Mouse (Mus musculus): Measurements from ENCODE around the gene Btaf1. TPM values are rescaled to one million over a fixed set of nuclear protein-coding genes. Genes with fewer than 3 reads are reported as not detected.
"Not testable (repeated sequence)": the region's sequence is repeated elsewhere in the genome, so short reads cannot be mapped to it uniquely, and the experiment has no call there.

Btaf1 gene
- total RNA-seq, 2 experiments from 2014 or later = 20.0 to 20.5 TPM

GRCm38 (mm10) chr19:36922015-36922414 lies 3.9 kb upstream of the Btaf1 start:
- DNase-seq (ENCODE audit: low spot score in 2 of 2) = no peak

- DNase-seq (ENCODE audit: low spot score in 2 of 2) = no peak
Observed at GRCm38 (mm10) chr19:36922936-36923335, 2.9 kb upstream of the Btaf1 start.

GRCm38 (mm10) chr19:36926553-36927236 lies 816 bp downstream of the Btaf1 start:
- no peak for DNase-seq (ENCODE audit: low spot score in 2 of 2)

- no peak for DNase-seq (ENCODE audit: low spot score in 2 of 2)
Observed at GRCm38 (mm10) chr19:36927800-36928361, 2.0 kb downstream of the Btaf1 start.

GRCm38 (mm10) chr19:36929816-36930215 lies 3.9 kb downstream of the Btaf1 start:
- DNase-seq (ENCODE audit: low spot score in 2 of 2) = no peak

- no peak for DNase-seq (ENCODE audit: low spot score in 2 of 2)
Observed at GRCm38 (mm10) chr19:36932097-36932496, 6.2 kb downstream of the Btaf1 start.

- DNase-seq (ENCODE audit: low spot score in 2 of 2) = no peak
Observed at GRCm38 (mm10) chr19:36932613-36933012, 6.7 kb downstream of the Btaf1 start.

GRCm38 (mm10) chr19:36936285-36936684 lies 10.4 kb downstream of the Btaf1 start:
- DNase-seq (ENCODE audit: low spot score in 2 of 2) = no peak

GRCm38 (mm10) chr19:36938008-36938407 lies 12.1 kb downstream of the Btaf1 start:
- DNase-seq (ENCODE audit: low spot score in 2 of 2) = no peak

GRCm38 (mm10) chr19:36940064-36940463 lies 14.2 kb downstream of the Btaf1 start:
- DNase-seq (ENCODE audit: low spot score in 2 of 2) = no peak

- DNase-seq (ENCODE audit: low spot score in 2 of 2) = no peak
Observed at GRCm38 (mm10) chr19:36953637-36954206, 27.8 kb downstream of the Btaf1 start.

- no peak for DNase-seq (ENCODE audit: low spot score in 2 of 2)
Observed at GRCm38 (mm10) chr19:36958331-36958730, 32.5 kb downstream of the Btaf1 start.

GRCm38 (mm10) chr19:36961320-36961719 lies 35.4 kb downstream of the Btaf1 start:
- no peak for DNase-seq (ENCODE audit: low spot score in 2 of 2)

GRCm38 (mm10) chr19:36962544-36963260 lies 36.8 kb downstream of the Btaf1 start:
- not testable (repeated sequence) for DNase-seq (ENCODE audit: low spot score in 2 of 2)

GRCm38 (mm10) chr19:37004557-37004956 lies 78.7 kb downstream of the Btaf1 start:
- DNase-seq (ENCODE audit: low spot score in 2 of 2) = no peak

- DNase-seq (ENCODE audit: low spot score in 2 of 2) = no peak
Observed at GRCm38 (mm10) chr19:37009878-37010281, 84.0 kb downstream of the Btaf1 start.

GRCm38 (mm10) chr19:37013461-37013860 lies 87.6 kb downstream of the Btaf1 start:
- no peak for DNase-seq (ENCODE audit: low spot score in 2 of 2)

GRCm38 (mm10) chr19:37014173-37014939 lies 88.5 kb downstream of the Btaf1 start:
- DNase-seq (ENCODE audit: low spot score in 2 of 2) = no peak

GRCm38 (mm10) chr19:37016890-37017289 lies 91.0 kb downstream of the Btaf1 start:
- DNase-seq (ENCODE audit: low spot score in 2 of 2) = no peak

GRCm38 (mm10) chr19:37018411-37018810 lies 92.5 kb downstream of the Btaf1 start:
- DNase-seq (ENCODE audit: low spot score in 2 of 2) = peak; percentile 65 to 76

- DNase-seq (ENCODE audit: low spot score in 2 of 2) = no peak
Observed at GRCm38 (mm10) chr19:37018931-37019330, 93.1 kb downstream of the Btaf1 start.
